Mouse (Mus musculus) T-cell, adult 66 days (primary cell): ENCODE measurements around the gene Fam166b. TPM values are rescaled to one million over a fixed set of nuclear protein-coding genes. Genes with fewer than 3 reads are reported as not detected.

Experiments
- total RNA-seq, 2 experiments: library from RNA; stranded (reverse); gene quantifications; 3 replicates in 1 of 2; 4 replicates in 1 of 2; pipeline ENCODE4 v1.2.4; 2023

Fam166b gene
- total RNA-seq: not detected

DNA sequence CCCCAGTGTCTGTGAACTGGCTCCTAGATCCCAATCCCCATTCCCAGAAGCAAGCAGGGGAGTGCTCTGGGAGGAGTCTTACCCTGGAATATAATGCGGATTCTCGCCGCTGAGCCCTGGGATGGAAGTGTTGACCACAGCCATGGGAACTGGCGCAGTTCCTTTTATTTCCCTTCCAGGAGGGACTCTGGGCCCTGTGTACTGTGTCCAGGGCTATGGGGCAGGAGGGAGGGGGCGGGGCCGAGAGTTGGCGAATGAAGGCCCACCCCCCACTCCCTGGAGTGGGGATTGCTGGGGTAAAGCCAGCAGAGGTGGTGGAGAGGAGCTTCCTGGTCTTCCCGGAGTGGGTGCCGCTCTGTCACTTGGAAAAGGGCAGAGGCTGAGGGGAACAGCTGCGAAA is at the start of gene Fam166b:
Gene Fam166b, minus strand, starts transcription at position 189 of the 400 bp plus-strand sequence.

GRCm38 (mm10) chr4:43454041-43454836 is 25.3 kb upstream of the Fam166b start, which contains the start of gene Cd72:
Gene Cd72 (minus strand): TSS chr4:43454628.

GRCm38 (mm10) chr4:43441639-43442038 is 12.7 kb upstream of the Fam166b start, which contains the start of gene Tesk1:
Gene Tesk1 (plus strand): TSS chr4:43441939.

GRCm38 (mm10) chr4:43381408-43382154 is 47.4 kb downstream of the Fam166b start, which contains the start of gene Rusc2:
Gene Rusc2 (plus strand): TSS chr4:43381979.

Other genes starting within 250 kb of the Fam166b start
- not detected for gene Atp8b5, start 162.0 kb downstream of the Fam166b start, total RNA-seq
- not detected for gene Rusc2, start 47.2 kb downstream of the Fam166b start, total RNA-seq
- 10 to 100 TPM; 54.4 to 54.9 TPM for gene Tesk1, start 12.8 kb upstream of the Fam166b start, total RNA-seq
- 10 to 100 TPM; 27.0 to 31.6 TPM for gene Cd72, start 25.5 kb upstream of the Fam166b start, total RNA-seq
- gene Sit1, start 54.6 kb upstream of the Fam166b start, total RNA-seq: 10 to 100 TPM; 76.6 to 85.8 TPM
- gene Ccdc107, start 63.8 kb upstream of the Fam166b start, total RNA-seq: 10 to 100 TPM; 24.6 to 26.0 TPM
- 1 to 10 TPM; 2.3 to 4.2 TPM for gene Arhgef39, start 70.6 kb upstream of the Fam166b start, total RNA-seq
- not detected for gene Car9, start 77.8 kb upstream of the Fam166b start, total RNA-seq
- gene Tpm2, start 94.6 kb upstream of the Fam166b start, total RNA-seq: not detected
- 10 to 100 TPM; 61.5 to 65.6 TPM for gene Creb3, start 133.2 kb upstream of the Fam166b start, total RNA-seq
- gene Tln1, start 133.6 kb upstream of the Fam166b start, total RNA-seq: 100 to 1,000 TPM; 326 to 327 TPM
- 10 to 100 TPM; 54.0 to 54.2 TPM for gene Rgp1, start 149.6 kb upstream of the Fam166b start, total RNA-seq
- 10 to 100 TPM; 36.6 to 37.0 TPM for gene Gba2, start 149.7 kb upstream of the Fam166b start, total RNA-seq
- gene Msmp, start 155.4 kb upstream of the Fam166b start, total RNA-seq: not detected
- gene Npr2, start 202.8 kb upstream of the Fam166b start, total RNA-seq: not detected
- not detected for gene Spag8, start 224.5 kb upstream of the Fam166b start, total RNA-seq
- gene Hint2, start 227.3 kb upstream of the Fam166b start, total RNA-seq: 10 to 100 TPM; 21.3 to 24.6 TPM
- 1 to 10 TPM; 2.7 to 2.8 TPM for gene Tmem8b, start 239.8 kb upstream of the Fam166b start, total RNA-seq
- gene Fam221b, start 240.0 kb upstream of the Fam166b start, total RNA-seq: not detected